Mouse (Mus musculus): Measurements from ENCODE around the gene Psmd13.

GRCm38 (mm10) chr7:140941222-140942051 lies 59.7 kb downstream of the Psmd13 start, which contains the start of gene Pgghg:
- TF ChIP-seq GATA1 (IDR thresholded peaks at IDR 0.05; ENCODE audit: borderline replicate concordance, low read length) (no peak), FLI1 (IDR thresholded peaks at IDR 0.05; ENCODE audit: low read length) (no peak)

Measured in megakaryocyte, embryonic 14.5 days (primary cell).